Mouse (Mus musculus) stomach, embryonic 14.5 days (tissue): ENCODE data around the gene Eva1a. TPM values are rescaled to one million over a fixed set of nuclear protein-coding genes. Genes with fewer than 3 reads are reported as not detected.
A peak's percentile ranks its signal among the peaks of the same experiment; 100 is the strongest.

ENCODE experiments used
- ATAC-seq: fragments of 200-750 bp; cut with Nextera tagmentation; 2 replicates; pipeline ENCODE4 v1.8.0; 2017; ENCODE audit warnings: low read depth, moderate TSS enrichment; ENCODE audit not compliant: insufficient number of reproducible peaks, insufficient read depth, low FRiP score
- H3K27ac ChIP-seq: fragments of 300-500 bp; sonication (generic); 2 replicates; pipeline ENCODE4 v1.5.1; 2014; ENCODE audit warnings: mild to moderate bottlenecking, low read length, moderate library complexity, mixed read lengths
- H3K27me3 ChIP-seq: fragments of 300-500 bp; sonication (generic); 2 replicates; pipeline ENCODE4 v1.6.1; 2014; ENCODE audit warnings: low read length, control low read depth, mixed read lengths; ENCODE audit not compliant: control insufficient read depth, insufficient read depth
- H3K36me3 ChIP-seq: fragments of 300-500 bp; sonication (generic); 2 replicates; pipeline ENCODE4 v1.6.1; 2014; ENCODE audit warnings: mild to moderate bottlenecking, control low read depth, low read length, moderate library complexity, mixed read lengths; ENCODE audit not compliant: control insufficient read depth, insufficient read depth
- H3K4me1 ChIP-seq: fragments of 300-500 bp; sonication (generic); 2 replicates; pipeline ENCODE4 v1.6.1; 2014; ENCODE audit warnings: low read length, control low read depth, mixed read lengths; ENCODE audit not compliant: control insufficient read depth, insufficient read depth
- H3K4me2 ChIP-seq: fragments of 300-500 bp; sonication (generic); replicated peaks from 2 replicates; pipeline ENCODE4 v1.6.1; 2014; ENCODE audit warnings: low read depth, low read length, control low read depth
- H3K4me3 ChIP-seq: fragments of 300-500 bp; sonication (generic); 2 replicates; pipeline ENCODE4 v1.5.1; 2014; ENCODE audit warnings: low read depth, low read length, control low read depth
- H3K9ac ChIP-seq: fragments of 300-500 bp; sonication (generic); replicated peaks from 2 replicates; pipeline ENCODE4 v1.6.1; 2014; ENCODE audit warnings: low read depth, mild to moderate bottlenecking, control low read depth, low read length, moderate library complexity, mixed read lengths
- H3K9me3 ChIP-seq: fragments of 300-500 bp; sonication (generic); 2 replicates; pipeline ENCODE4 v1.6.1; 2016; ENCODE audit warnings: low read depth, low read length, control low read depth; ENCODE audit not compliant: control insufficient read depth
- WGBS: fragments of 180-500 bp; shearing (Covaris S2); extraction: QIAGEN DNeasy Blood & Tissue Kit; methylation state at CpG from one replicate; pipeline ENCODE4 v1.1.7; 2014; 5-methylcytosine and 5-hydroxymethylcytosine counted together
- polyA plus RNA-seq: library from polyadenylated mRNA; unstranded; fragments of >200 nt; fragmentation: Nextera tagmentation; extraction: Ambion mirVana; gene quantifications from 2 replicates; pipeline ENCODE4 v1.2.1, GENCODE M21; 2014

The Eva1a gene
- polyA plus RNA-seq, result 25.2 and 26.1 TPM in 2 replicates

DNA sequence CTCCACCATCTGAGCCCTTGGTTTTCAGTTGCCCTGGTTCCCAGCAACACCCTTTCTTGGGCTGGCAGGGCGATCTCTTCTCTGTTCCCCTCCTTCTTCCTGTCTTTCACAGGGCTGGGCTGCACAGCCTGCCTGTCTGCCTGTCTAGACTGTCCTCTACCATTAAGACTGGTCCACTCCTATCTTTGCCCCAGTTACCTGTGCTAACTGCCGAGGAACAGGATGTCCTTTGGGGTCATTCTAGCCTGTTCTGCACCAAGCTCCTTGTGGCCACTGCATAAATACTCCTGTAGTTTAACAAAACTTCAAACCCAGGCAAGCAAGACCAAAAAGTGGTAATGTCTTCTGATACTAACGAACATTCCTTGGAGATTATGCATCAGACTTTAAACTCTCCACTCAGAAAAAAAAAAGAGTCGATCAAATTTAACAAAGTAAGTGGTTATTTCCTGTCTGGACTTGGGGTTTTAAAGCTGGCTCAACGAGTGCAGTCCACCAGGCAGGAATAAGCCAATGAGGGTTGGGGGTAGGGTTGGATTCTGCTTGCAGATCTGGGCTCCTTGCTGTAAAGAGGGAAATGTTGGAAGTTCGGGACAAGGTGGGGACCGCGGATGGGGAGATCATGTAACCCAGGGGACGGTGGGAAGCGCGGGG, at the start of gene Eva1a:
TSS of gene Eva1a (plus strand) at position 210 of the 654 bp plus-strand sequence.
- no peak for ATAC-seq

DNA sequence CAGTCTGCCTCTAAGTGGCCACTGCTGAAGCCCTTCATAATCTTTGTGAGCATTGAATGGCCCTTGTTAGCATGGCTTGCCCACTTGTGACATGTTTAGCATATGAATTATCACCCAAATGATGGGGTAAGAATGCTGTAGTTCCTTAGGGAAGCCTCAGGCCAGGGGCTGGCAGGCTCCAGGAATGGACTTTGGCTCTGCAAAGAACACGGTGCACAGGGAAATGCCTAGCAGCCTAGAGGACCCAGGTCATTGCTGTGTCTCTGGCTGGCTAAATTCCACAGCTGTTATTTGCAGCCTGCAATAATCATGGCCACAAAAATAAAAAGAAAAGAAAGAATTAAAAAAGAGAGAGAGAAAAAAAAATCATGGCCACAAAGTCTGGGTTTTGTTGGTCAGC, 28.5 kb upstream of the Eva1a start:
- no peaks in the 10 kb centered on the region for H3K36me3 ChIP-seq
- WGBS, result 72% methylated on average over 1 of the region's 1 CpGs
- H3K9ac ChIP-seq, result no peak overlapping the region
- no peak overlapping the region for H3K27ac ChIP-seq
- no peaks in the 10 kb centered on the region for H3K9me3 ChIP-seq
- ATAC-seq, result no peak
- no peaks in the 10 kb centered on the region for H3K27me3 ChIP-seq
- H3K4me1 ChIP-seq, result no peaks in the 10 kb centered on the region
- no peak overlapping the region for H3K4me3 ChIP-seq
- H3K4me2 ChIP-seq, result no peak overlapping the region

More for the DNA sequence above, at the start of gene Eva1a:
- WGBS, result 8% methylated on average over 11 of the region's 11 CpGs
- Histone ChIP-seq H3K4me1 (peaks cover 27% of the 10 kb centered on the region), H3K36me3 (no peaks in the 10 kb centered on the region), H3K27me3 (no peaks in the 10 kb centered on the region), H3K27ac (peak within 1 kb of the TSS; percentile 91), H3K4me3 (peak within 1 kb of the TSS; percentile 63), H3K9ac (peak within 1 kb of the TSS; percentile 72), H3K9me3 (no peaks in the 10 kb centered on the region), H3K4me2 (peak within 1 kb of the TSS; percentile 89)

- no peaks in the 10 kb centered on the region for H3K4me1 ChIP-seq
- H3K36me3 ChIP-seq, result no peaks in the 10 kb centered on the region
- ATAC-seq, result no peak
- no peak overlapping the region for H3K27ac ChIP-seq
- H3K4me2 ChIP-seq, result no peak overlapping the region
- H3K4me3 ChIP-seq, result no peak overlapping the region
- no peaks in the 10 kb centered on the region for H3K27me3 ChIP-seq
- no peaks in the 10 kb centered on the region for H3K9me3 ChIP-seq
- no peak overlapping the region for H3K9ac ChIP-seq
- 84% methylated on average over 5 of the region's 5 CpGs for WGBS
Measured at GRCm38 (mm10) chr6:82021074-82021473, 19.8 kb upstream of the Eva1a start.

DNA sequence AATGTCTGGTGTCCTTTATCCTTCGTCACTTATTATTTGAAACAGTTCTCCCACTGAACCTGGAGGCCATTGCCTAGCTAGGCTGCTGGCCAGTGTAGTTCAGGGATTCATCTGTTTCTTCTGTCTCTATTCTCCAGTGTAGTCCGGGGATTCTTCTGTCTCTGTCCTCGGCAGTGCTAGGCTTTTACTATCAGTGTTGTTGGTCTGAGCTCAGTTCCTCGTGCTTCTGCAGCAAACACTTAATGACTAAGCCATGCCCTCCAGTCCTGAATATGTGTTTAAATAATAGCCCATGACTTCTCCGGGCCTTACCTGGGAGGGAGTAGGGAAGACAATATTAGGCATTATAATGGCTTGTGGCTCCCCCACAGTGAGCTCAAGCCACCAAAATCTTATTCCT, 19.3 kb upstream of the Eva1a start:
- Histone ChIP-seq H3K4me1 (no peaks in the 10 kb centered on the region), H3K36me3 (no peaks in the 10 kb centered on the region), H3K4me2 (no peak overlapping the region), H3K9ac (no peak overlapping the region), H3K4me3 (no peak overlapping the region), H3K27me3 (no peaks in the 10 kb centered on the region), H3K9me3 (no peaks in the 10 kb centered on the region), H3K27ac (no peak overlapping the region)
- WGBS, result 79% methylated on average over 5 of the region's 5 CpGs
- no peak for ATAC-seq

- no peaks in the 10 kb centered on the region for H3K9me3 ChIP-seq
- no peaks in the 10 kb centered on the region for H3K4me1 ChIP-seq
- 44% methylated on average over 19 of the region's 19 CpGs for WGBS
- no peaks in the 10 kb centered on the region for H3K36me3 ChIP-seq
- no peak overlapping the region for H3K9ac ChIP-seq
- H3K27me3 ChIP-seq, result no peaks in the 10 kb centered on the region
- no peak overlapping the region for H3K4me2 ChIP-seq
- H3K4me3 ChIP-seq, result no peak overlapping the region
- H3K27ac ChIP-seq, result no peak overlapping the region
- ATAC-seq, result no peak
Measured at GRCm38 (mm10) chr6:82029611-82030510, 11.0 kb upstream of the Eva1a start.

DNA sequence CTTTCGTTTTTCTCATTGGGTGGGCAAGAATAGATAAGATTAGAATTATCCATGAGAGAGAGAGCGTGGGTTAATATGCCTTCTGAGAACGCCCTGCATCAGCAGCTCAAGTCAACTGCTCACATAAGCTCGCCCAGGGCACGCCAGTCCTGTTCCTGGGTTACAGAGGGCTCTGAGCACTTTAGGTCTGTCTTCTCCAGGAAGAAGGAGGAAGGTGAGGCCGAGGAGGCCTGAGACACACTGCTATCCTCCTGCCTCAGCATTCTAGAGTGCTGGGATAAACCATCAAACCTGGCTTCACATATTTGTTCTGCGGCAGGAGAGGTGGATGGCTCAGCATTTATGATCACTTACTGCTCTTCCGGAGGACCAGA, 10.3 kb upstream of the Eva1a start:
- Histone ChIP-seq H3K36me3 (no peaks in the 10 kb centered on the region), H3K4me3 (no peak overlapping the region), H3K27me3 (no peaks in the 10 kb centered on the region), H3K27ac (no peak overlapping the region), H3K4me2 (no peak overlapping the region), H3K9me3 (no peaks in the 10 kb centered on the region), H3K4me1 (no peaks in the 10 kb centered on the region), H3K9ac (no peak overlapping the region)
- no peak for ATAC-seq
- 76% methylated on average over 8 of the region's 8 CpGs for WGBS

DNA sequence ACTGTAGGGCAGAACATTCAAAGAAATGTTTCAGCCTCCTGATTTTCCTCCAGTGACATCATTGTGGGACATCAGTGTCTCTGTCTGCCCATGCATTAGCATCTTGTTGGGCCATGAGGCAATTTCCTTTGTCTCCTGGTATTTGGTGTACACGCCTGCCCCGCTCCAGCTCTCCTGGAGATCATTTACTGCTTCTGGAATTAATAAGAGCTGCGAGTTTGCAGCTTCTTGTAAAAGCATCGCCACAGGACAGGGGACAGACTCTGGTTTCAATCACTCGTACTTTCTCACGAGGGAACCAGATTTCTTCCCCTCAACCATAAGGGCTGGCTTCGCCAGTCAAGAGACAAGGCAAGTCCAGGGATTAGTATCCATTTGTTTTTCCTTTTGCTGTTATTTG, 3.6 kb upstream of the Eva1a start:
- Histone ChIP-seq H3K4me2 (no peak overlapping the region), H3K27ac (no peak overlapping the region)
- 74% methylated on average over 7 of the region's 7 CpGs for WGBS

DNA sequence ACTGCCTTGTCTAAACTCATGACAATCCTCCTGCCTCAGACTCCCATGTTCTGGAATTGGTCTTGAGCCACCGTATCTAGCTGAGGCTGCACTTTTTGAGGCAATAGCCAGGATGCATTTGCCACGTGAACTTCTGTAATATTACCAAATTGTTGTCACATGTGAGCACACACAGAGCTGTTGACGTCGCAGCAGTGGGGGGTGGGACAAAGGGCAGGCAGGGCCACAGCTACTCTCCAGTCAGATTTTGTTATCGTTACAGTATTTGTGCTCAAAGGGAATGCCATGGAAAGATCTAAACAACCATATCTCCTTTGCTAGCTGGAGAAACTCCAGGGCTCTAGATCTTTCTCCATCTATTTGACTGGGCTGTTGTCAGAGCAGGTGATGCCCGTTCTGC, 1.6 kb upstream of the Eva1a start:
- Histone ChIP-seq H3K9ac (no peak overlapping the region), H3K27me3 (no peaks in the 10 kb centered on the region), H3K4me1 (peaks cover 16% of the 10 kb centered on the region; the same call in 1 of the 2 replicates), H3K4me3 (no peak overlapping the region), H3K4me2 (no peak overlapping the region), H3K36me3 (no peaks in the 10 kb centered on the region), H3K9me3 (no peaks in the 10 kb centered on the region), H3K27ac (no peak overlapping the region)
- ATAC-seq, result no peak
- WGBS, result 70% methylated on average over 6 of the region's 6 CpGs

More for the DNA sequence above, 3.6 kb upstream of the Eva1a start:
- Histone ChIP-seq H3K4me1 (peaks cover 5% of the 10 kb centered on the region; the same call in 1 of the 2 replicates), H3K9ac (no peak overlapping the region), H3K9me3 (no peaks in the 10 kb centered on the region), H3K4me3 (no peak overlapping the region), H3K36me3 (no peaks in the 10 kb centered on the region), H3K27me3 (no peaks in the 10 kb centered on the region)
- no peak for ATAC-seq
